Mouse (Mus musculus): ENCODE measurements around the gene Pappa.

The Pappa gene

DNA sequence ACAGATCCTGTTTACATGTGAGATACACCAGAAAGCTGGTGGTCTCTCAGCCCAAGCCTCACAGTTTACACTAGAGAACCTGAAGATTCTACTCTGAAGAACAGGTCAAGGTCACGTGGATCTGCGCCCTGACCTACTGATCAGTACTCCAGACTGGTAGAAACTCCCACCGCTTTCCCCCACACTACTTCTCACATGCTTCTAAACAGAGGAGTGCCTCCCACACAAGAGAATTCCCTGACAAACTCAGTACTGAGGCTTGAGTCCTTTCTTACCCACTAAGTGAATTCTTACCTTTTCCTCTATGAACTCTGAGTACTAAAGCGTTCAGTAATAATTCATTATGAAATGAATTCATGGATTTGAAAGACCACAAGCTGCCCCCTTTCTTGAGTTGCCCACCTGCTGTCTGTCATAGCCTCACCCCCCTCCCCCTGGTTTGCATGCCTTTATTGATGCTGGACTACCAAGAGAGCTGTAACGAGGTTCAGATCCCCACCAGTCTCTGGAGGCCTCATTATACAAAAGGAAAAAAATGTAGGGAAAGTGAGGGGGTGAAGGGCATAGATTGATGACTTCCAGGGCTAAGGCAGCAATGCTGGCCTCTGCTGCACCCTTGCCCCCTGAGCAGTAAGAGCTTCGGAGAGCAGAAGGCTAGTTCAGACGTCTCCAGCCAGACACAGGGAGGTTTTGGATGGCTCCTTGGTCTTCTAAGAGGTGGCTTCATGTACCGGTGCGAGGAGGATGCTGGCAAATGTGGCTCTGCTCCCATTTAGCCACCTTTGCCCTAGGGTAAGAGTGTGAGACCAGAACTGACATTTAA, 204.7 kb downstream of the Pappa start:
- peak; percentile 24 to 29 for DNase-seq (ENCODE audit: low spot score in 2 of 2)

DNA sequence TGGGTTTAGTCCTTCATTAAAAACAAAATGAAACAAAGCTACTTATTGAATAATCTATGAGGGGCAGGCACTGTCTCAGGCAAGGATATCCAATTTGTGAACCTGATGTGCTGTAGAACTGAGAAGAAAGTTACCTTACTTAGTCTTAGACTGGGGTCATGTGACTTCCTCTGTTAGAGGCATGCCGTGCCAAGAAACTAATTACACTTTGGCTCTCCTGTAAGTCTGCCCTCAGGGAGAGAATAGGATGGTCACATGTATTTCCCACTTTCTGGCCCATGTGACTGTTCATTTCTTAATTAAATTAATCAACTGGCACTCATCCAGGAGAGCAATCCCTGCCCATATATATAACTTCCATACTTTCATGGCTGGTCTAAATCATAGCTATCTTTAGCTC, 209.7 kb downstream of the Pappa start:
- DNase-seq (ENCODE audit: low spot score in 2 of 2): no peak

DNA sequence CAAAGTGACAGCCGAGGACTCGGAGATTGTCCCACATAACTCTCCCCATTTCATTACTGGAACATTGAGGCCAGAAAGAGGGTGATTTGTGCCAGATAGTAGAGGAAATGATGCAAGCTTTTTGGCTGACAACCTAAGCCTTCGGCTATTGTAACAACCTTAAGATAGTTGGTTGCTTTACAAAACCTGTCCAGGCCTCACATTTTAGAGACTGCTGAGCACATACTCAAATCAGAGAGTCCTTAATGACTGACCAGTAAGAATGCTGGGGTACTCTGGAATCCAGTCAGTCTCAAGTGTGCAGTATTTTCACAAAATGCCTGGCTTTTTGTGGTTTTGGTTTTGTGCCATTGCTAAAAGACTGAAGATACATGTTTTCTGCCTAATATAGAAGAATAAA, 217.8 kb downstream of the Pappa start:
- DNase-seq (ENCODE audit: low spot score in 2 of 2): no peak

DNA sequence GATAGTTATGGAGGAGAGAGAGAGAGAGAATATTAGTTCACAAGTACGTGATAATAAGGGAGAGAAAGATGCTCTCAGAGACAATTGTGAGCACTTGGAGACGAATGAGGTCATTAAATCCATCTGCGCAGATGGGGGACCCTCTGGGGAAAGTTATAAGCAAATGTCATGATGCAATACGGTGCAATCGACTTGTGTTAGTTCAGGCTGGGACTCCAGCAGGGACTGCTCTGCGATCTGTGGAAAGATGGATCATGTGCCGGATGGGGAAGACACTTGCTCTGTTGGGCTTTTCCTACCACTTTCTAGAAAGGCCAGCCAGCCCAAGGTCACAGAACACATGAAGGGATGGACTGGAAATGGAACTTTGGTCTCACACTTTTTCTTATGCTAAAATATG, 226.5 kb downstream of the Pappa start:
- DNase-seq (ENCODE audit: low spot score in 2 of 2): no peak

DNA sequence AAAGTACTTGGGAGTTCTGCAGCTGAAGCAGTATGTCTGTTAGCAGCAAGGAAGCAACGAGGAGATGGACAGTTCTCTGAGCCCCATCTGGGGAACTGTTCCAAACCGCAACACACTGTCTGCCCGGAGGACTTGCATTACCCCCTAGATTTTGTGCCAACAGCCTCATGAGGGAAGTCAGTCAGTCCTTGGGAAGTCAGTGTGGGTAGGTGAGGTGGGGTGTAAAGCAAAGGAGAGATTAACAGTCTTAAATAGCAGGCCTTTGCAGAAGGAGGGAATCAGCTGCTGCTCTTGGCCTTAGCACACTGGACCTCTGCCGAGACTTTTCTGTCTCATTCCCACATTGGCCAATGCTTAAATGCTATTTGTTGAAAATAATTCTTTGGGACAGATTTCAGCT, 230.6 kb downstream of the Pappa start:
- DNase-seq (ENCODE audit: low spot score in 2 of 2): no peak

DNA sequence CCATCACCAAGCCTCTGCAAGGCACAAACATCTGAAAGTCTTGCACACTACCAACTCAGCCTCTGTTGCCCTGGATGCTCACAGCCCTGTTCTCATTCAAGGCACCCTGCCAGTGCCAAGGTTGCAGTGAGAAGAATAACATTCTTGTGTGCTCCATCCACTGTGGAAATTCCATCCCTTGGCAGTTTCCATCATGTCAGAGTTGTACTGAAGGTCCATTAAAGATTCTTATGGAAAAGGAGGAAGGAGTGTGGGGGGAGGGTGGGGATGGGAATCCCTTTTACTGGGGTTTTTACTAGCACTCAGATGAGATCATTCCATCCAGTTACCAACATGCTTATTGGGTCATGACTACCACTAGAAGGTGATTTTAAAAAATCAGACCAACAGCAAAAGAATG, 243.2 kb downstream of the Pappa start:
- no peak for DNase-seq (ENCODE audit: low spot score in 2 of 2)

DNA sequence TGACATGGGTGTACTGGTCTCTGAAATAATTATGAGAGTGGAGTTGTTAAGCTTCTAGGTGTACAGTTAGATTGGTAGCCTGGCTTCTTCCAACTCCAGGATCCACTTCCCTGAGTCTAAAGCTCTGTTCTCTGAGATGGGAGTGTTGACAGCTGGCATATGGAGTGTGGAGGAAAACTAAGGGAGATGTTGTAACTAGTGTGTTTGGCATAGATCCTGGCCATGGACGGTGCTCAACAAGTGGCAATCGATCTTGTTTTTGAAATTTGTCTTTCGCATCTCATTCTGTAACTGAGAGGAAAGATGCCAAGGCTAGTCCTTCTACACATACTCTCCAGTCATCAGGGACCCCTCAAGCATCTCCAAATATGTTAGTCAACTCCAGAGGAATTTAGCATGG, 248.8 kb downstream of the Pappa start:
- DNase-seq (ENCODE audit: low spot score in 2 of 2): no peak

DNA sequence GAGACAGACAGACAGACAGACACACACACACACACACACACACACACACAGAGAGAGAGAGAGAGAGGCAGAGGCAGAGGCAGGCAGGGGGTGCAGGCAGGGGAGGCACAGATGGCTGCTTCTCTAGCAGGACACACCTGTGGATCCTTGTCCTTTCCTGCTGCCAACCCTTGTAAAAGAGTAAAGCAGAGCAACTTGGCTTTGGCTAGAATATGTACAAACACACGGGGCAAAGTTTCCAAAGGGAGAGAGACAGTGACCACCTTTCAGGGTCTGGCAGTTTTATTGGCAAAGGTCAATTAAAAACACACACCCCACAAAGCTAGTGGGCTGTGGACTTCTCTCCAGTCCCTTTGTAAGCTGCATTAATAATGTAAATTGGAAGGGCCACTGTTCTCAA, 249.9 kb downstream of the Pappa start:
- no peak for DNase-seq (ENCODE audit: low spot score in 2 of 2)

DNA sequence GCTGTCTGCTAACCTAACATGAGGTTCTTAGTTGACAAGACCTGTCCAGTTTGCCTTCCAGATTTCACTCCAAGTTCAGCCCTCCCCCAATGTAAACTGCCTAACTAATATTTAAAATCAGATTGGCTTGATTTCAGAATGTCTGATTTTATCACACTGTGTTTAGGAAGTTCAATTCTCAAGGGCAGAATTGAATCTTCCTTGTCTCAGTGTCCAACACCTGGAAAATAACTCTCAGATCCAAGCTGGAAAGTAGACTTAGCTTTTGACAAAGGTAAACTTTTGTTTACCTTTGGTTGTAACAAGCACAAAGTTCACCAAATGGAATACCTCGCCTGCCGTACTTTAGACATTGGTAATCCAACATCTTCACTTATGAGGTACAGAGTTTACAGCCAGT, 252.6 kb downstream of the Pappa start:
- DNase-seq (ENCODE audit: low spot score in 2 of 2): no peak

DNA sequence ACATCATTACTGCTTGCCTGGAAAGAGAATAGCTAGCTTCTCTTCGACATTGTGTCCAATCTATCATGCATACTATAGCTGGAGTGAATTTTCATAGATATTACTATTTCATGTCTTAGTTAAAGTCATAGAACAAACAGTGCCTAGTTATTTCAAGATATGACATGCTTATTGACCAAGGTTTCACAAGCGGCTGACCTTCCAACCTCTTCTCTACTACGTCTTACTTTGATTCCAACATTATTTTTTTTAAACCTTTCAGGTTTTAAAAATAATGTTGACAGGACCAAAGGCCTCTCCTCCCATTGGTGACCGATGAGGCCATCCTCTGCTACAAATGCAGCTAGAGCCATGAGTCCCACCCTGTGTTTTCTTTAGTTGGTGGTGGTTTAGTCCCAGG, 255.5 kb downstream of the Pappa start:
- no peak for DNase-seq (ENCODE audit: low spot score in 2 of 2)

DNA sequence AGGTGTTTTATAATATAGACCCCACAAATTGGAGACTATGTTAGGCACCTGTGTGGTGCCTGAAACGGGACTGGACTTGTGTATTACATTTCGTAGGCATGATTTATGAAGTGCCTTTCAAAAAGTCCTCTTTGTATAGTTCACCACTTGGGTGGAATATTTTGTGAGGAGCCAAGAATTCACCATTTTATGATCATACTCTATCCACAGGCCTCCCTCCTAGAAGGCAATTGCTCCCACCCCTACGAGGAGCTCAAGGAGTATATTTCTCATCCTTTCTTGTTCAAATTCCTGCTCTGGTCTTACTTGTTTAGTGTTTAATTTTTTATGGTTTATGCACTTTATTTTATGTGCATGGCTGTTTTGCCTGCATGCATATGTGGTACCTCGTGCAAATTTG, 259.1 kb downstream of the Pappa start:
- no peak for DNase-seq (ENCODE audit: low spot score in 2 of 2)

DNA sequence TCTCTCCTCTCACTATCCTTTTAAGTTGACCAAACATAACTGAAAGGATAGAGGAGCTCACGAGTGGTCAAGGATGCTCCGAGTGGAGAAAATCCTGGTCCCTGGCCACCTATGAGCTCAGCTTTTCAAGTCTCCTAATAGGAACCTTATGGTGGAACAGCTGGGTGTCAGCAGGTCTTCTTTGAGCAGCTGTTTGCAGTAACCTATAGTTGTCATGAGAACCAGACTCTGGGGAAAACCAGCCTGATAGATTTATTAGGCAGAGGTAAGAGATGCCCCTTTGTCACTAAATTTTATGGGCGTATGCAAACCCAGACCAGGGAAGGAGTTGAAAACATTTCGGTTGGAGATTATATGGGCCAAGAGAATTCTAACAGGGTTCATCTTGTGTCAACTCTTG, 267.0 kb downstream of the Pappa start:
- no peak for DNase-seq (ENCODE audit: low spot score in 2 of 2)

DNA sequence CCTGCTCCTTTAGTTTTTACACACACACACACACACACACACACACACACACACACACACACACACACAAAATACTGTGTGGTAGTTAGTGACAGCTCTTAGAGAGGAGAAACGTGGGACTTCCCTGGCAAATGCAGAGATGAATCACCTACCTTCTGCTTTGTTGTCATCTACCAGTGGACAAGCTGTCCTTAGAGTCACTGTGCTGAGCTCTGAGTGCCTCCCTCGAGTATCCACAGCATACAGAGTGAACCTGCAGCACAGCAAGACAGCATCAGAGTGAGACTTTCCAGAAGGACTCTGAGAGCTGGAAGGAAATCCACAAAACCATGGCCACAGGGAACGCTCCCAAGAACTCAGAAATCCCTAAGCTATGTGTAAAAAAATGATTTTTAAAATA, 272.8 kb downstream of the Pappa start:
- DNase-seq (ENCODE audit: low spot score in 2 of 2): peak; percentile 5 to 15

DNA sequence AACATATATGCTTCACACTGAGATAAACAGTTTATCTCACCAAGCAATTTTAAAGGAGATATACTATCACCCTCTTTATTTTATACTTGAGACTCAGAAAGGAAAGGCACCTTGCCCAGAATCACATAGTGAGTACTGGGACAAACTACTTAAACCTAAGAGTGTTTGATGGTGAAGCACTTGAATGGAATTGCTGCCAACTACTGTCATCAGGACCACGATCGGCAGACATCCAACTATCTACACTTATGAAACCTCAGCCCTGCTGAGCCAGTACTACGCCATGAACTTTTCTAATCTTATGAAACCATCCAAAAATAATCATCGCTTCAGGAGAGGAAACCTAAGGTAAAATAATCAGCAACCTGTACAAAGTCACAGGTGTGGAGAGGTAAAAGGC, 275.5 kb downstream of the Pappa start:
- no peak for DNase-seq (ENCODE audit: low spot score in 2 of 2)

DNA sequence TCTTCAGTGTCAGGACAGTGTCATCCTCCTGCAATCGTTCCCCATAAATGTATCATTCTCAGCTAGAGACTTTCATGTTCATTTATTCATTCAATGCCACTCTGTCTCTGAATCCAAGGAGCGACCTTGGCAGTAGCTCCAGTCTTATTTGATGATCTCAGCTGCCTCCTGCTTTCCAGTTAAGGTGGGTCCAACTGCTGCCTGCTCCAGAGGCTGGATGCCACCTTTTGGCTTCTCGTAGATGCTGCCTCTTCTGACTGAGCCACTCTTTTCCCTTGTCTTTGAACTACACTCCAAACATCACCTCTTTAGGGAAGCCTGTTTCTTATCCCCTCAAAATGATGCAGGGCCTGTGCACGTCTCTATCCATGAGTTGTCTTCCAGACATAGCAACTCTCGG, 278.3 kb downstream of the Pappa start:
- DNase-seq (ENCODE audit: low spot score in 2 of 2): no peak

DNA sequence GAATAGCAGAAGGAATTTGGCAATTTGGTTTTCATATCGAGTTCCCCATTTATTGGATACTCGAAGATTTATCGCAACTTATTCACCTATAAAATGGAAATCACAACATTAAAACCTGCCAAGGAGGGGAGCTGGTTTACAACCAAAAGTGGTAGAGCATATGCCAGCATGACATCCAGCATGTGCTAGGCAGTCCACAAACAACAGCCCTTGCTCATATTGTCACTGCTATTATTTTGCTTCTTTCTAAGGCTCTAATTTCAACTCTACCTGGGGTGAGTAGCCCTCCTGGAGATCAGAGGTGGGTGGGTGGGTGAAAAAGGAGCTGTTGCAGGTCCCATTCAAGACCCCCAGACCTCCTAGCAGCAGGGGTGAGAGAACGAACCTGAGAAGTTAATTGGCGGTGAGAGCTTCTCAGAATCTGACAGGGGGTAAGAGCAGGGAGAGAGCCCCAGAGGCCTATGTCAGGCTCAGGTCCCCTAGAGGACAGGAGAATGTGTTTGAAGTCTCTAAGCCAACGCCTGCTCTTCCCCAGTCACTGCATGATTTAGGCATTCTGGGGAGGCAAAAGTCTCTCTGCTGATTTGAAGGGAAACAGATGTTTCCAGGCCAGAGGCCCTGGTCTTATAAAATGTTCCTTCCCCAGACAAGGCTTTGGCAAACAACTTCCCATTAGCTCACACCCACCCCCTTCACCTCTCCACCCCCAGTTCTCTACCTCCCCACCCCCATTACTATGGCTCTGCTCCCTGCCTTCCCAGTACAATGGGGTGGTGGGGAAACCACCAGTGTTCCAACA, 279.1 kb downstream of the Pappa start:
- no peak for DNase-seq (ENCODE audit: low spot score in 2 of 2)
